Mouse (Mus musculus): ENCODE measurements around the gene Gpr171. TPM values are rescaled to one million over a fixed set of nuclear protein-coding genes. Genes with fewer than 3 reads are reported as not detected.
"Not testable (repeated sequence)": the region's sequence is repeated elsewhere in the genome, so short reads cannot be mapped to it uniquely, and the experiment has no call there.

Gpr171 gene
- polyA plus RNA-seq, 1 experiment from 2014 or later, result 1.6 TPM

GRCm38 (mm10) chr3:59107439-59107838, 5.8 kb upstream of the Gpr171 start:
- no peak overlapping the region for H3K27ac ChIP-seq
- ATAC-seq (ENCODE audit: insufficient number of reproducible peaks, low FRiP score, low TSS enrichment, low read depth), result no peak
- H3K9ac ChIP-seq, result no peak overlapping the region
- no peaks in the 10 kb centered on the region for H3K9me3 ChIP-seq
- no peaks in the 10 kb centered on the region for H3K36me3 ChIP-seq
- no peak overlapping the region for H3K4me3 ChIP-seq
- no peaks in the 10 kb centered on the region for H3K27me3 ChIP-seq
- WGBS, result 92% methylated on average over 4 of the region's 4 CpGs
- no peaks in the 10 kb centered on the region for H3K4me1 ChIP-seq
- no peak overlapping the region for H3K4me2 ChIP-seq

GRCm38 (mm10) chr3:59104462-59104861, 2.8 kb upstream of the Gpr171 start:
- no peak overlapping the region for H3K9ac ChIP-seq
- no peaks in the 10 kb centered on the region for H3K9me3 ChIP-seq
- H3K4me2 ChIP-seq, result no peak overlapping the region
- no peak overlapping the region for H3K27ac ChIP-seq
- no peak overlapping the region for H3K4me3 ChIP-seq
- H3K27me3 ChIP-seq, result no peaks in the 10 kb centered on the region
- ATAC-seq (ENCODE audit: insufficient number of reproducible peaks, low FRiP score, low TSS enrichment, low read depth), result no peak
- no peaks in the 10 kb centered on the region for H3K4me1 ChIP-seq
- WGBS, result 81% methylated on average over 4 of the region's 4 CpGs
- no peaks in the 10 kb centered on the region for H3K36me3 ChIP-seq

GRCm38 (mm10) chr3:59102146-59102545, 525 bp upstream of the Gpr171 start:
- H3K4me3 ChIP-seq, result no peak overlapping the region
- no peak overlapping the region for H3K9ac ChIP-seq
- WGBS, result 89% methylated on average over 2 of the region's 2 CpGs
- no peaks in the 10 kb centered on the region for H3K9me3 ChIP-seq
- H3K36me3 ChIP-seq, result no peaks in the 10 kb centered on the region
- H3K27ac ChIP-seq, result no peak overlapping the region
- H3K4me1 ChIP-seq, result no peaks in the 10 kb centered on the region
- no peaks in the 10 kb centered on the region for H3K27me3 ChIP-seq
- no peak overlapping the region for H3K4me2 ChIP-seq
- no peak for ATAC-seq (ENCODE audit: insufficient number of reproducible peaks, low FRiP score, low TSS enrichment, low read depth)

- 77% methylated on average over 10 of the region's 10 CpGs for WGBS
- ATAC-seq (ENCODE audit: insufficient number of reproducible peaks, low FRiP score, low TSS enrichment, low read depth), result no peak
Observed at GRCm38 (mm10) chr3:59098540-59098939, 3.1 kb downstream of the Gpr171 start.

GRCm38 (mm10) chr3:59097421-59097820, 4.2 kb downstream of the Gpr171 start:
- Histone ChIP-seq H3K27me3 (no peaks in the 10 kb centered on the region), H3K27ac (no peak overlapping the region), H3K9ac (no peak overlapping the region), H3K4me3 (no peak overlapping the region), H3K4me1 (no peaks in the 10 kb centered on the region), H3K4me2 (no peak overlapping the region), H3K9me3 (no peaks in the 10 kb centered on the region), H3K36me3 (no peaks in the 10 kb centered on the region)
- WGBS, result 75% methylated on average over 6 of the region's 6 CpGs
- ATAC-seq (ENCODE audit: insufficient number of reproducible peaks, low FRiP score, low TSS enrichment, low read depth), result no peak

More at GRCm38 (mm10) chr3:59098540-59098939, 3.1 kb downstream of the Gpr171 start:
- Histone ChIP-seq H3K27ac (no peak overlapping the region), H3K36me3 (no peaks in the 10 kb centered on the region), H3K9ac (no peak overlapping the region), H3K9me3 (no peaks in the 10 kb centered on the region), H3K4me1 (no peaks in the 10 kb centered on the region), H3K4me2 (no peak overlapping the region), H3K4me3 (no peak overlapping the region), H3K27me3 (no peaks in the 10 kb centered on the region)

GRCm38 (mm10) chr3:59092702-59093101, 8.9 kb downstream of the Gpr171 start:
- Histone ChIP-seq H3K4me3 (no peak overlapping the region), H3K9me3 (no peaks in the 10 kb centered on the region), H3K36me3 (no peaks in the 10 kb centered on the region), H3K4me2 (no peak overlapping the region), H3K27me3 (no peaks in the 10 kb centered on the region), H3K27ac (no peak overlapping the region), H3K4me1 (no peaks in the 10 kb centered on the region), H3K9ac (no peak overlapping the region)
- ATAC-seq (ENCODE audit: insufficient number of reproducible peaks, low FRiP score, low TSS enrichment, low read depth), result no peak
- WGBS, result 74% methylated on average over 11 of the region's 11 CpGs

GRCm38 (mm10) chr3:59080919-59081318, 20.7 kb downstream of the Gpr171 start:
- peaks cover 13% of the 10 kb centered on the region for H3K4me1 ChIP-seq
- no peak for ATAC-seq (ENCODE audit: insufficient number of reproducible peaks, low FRiP score, low TSS enrichment, low read depth)
- WGBS, result 14% methylated on average over 7 of the region's 7 CpGs
- H3K4me3 ChIP-seq, result no peak overlapping the region
- H3K27ac ChIP-seq, result no peak overlapping the region
- no peaks in the 10 kb centered on the region for H3K27me3 ChIP-seq
- no peaks in the 10 kb centered on the region for H3K36me3 ChIP-seq
- H3K9me3 ChIP-seq, result no peaks in the 10 kb centered on the region
- H3K4me2 ChIP-seq, result no peak overlapping the region
- H3K9ac ChIP-seq, result no peak overlapping the region

GRCm38 (mm10) chr3:59080293-59080916, 21.2 kb downstream of the Gpr171 start:
- peaks cover 13% of the 10 kb centered on the region for H3K4me1 ChIP-seq
- H3K36me3 ChIP-seq, result no peaks in the 10 kb centered on the region
- no peak for ATAC-seq (ENCODE audit: insufficient number of reproducible peaks, low FRiP score, low TSS enrichment, low read depth)
- 22% methylated on average over 6 of the region's 6 CpGs for WGBS
- no peak overlapping the region for H3K4me3 ChIP-seq
- no peak overlapping the region for H3K4me2 ChIP-seq
- H3K9me3 ChIP-seq, result no peaks in the 10 kb centered on the region
- H3K27ac ChIP-seq, result no peak overlapping the region
- H3K27me3 ChIP-seq, result no peaks in the 10 kb centered on the region
- no peak overlapping the region for H3K9ac ChIP-seq

GRCm38 (mm10) chr3:59079327-59079726, 22.3 kb downstream of the Gpr171 start:
- no peak overlapping the region for H3K9ac ChIP-seq
- H3K4me1 ChIP-seq, result peaks cover 13% of the 10 kb centered on the region
- H3K27ac ChIP-seq, result no peak overlapping the region
- no peak for ATAC-seq (ENCODE audit: insufficient number of reproducible peaks, low FRiP score, low TSS enrichment, low read depth)
- WGBS, result 43% methylated on average over 4 of the region's 4 CpGs
- no peaks in the 10 kb centered on the region for H3K36me3 ChIP-seq
- no peak overlapping the region for H3K4me2 ChIP-seq
- H3K9me3 ChIP-seq, result no peaks in the 10 kb centered on the region
- no peaks in the 10 kb centered on the region for H3K27me3 ChIP-seq
- no peak overlapping the region for H3K4me3 ChIP-seq

- H3K36me3 ChIP-seq, result no peaks in the 10 kb centered on the region
- no peak overlapping the region for H3K9ac ChIP-seq
- H3K4me2 ChIP-seq, result no peak overlapping the region
- H3K27ac ChIP-seq, result no peak overlapping the region
- 67% methylated on average over 11 of the region's 11 CpGs for WGBS
- no peaks in the 10 kb centered on the region for H3K9me3 ChIP-seq
- H3K4me1 ChIP-seq, result peaks cover 13% of the 10 kb centered on the region
- no peak for ATAC-seq (ENCODE audit: insufficient number of reproducible peaks, low FRiP score, low TSS enrichment, low read depth)
- no peaks in the 10 kb centered on the region for H3K27me3 ChIP-seq
- no peak overlapping the region for H3K4me3 ChIP-seq
Observed at GRCm38 (mm10) chr3:59078585-59078984, 23.0 kb downstream of the Gpr171 start.

- peaks cover 13% of the 10 kb centered on the region for H3K4me1 ChIP-seq
- H3K4me2 ChIP-seq, result no peak overlapping the region
- no peak for ATAC-seq (ENCODE audit: insufficient number of reproducible peaks, low FRiP score, low TSS enrichment, low read depth)
- no peak overlapping the region for H3K4me3 ChIP-seq
- no peaks in the 10 kb centered on the region for H3K27me3 ChIP-seq
- H3K27ac ChIP-seq, result no peak overlapping the region
- H3K9ac ChIP-seq, result no peak overlapping the region
- no peaks in the 10 kb centered on the region for H3K36me3 ChIP-seq
- H3K9me3 ChIP-seq, result no peaks in the 10 kb centered on the region
- 56% methylated on average over 4 of the region's 4 CpGs for WGBS
Observed at GRCm38 (mm10) chr3:59077278-59077677, 24.3 kb downstream of the Gpr171 start.

GRCm38 (mm10) chr3:59069071-59069470, 32.5 kb downstream of the Gpr171 start:
- ATAC-seq (ENCODE audit: insufficient number of reproducible peaks, low FRiP score, low TSS enrichment, low read depth); H3K4me3 ChIP-seq; H3K27me3 ChIP-seq; H3K4me2 ChIP-seq; H3K9me3 ChIP-seq; H3K9ac ChIP-seq; H3K27ac ChIP-seq; H3K36me3 ChIP-seq: not testable (repeated sequence)
- 82% methylated on average over 1 of the region's 1 CpGs for WGBS
- peaks cover 16% of the 10 kb centered on the region for H3K4me1 ChIP-seq
